Mouse (Mus musculus) testis, postnatal 10 days (tissue): Measurements from ENCODE around the gene Etfbkmt.
"Not testable (repeated sequence)": the region's sequence is repeated elsewhere in the genome, so short reads cannot be mapped to it uniquely, and the experiment has no call there.

Experiments used
- DNase-seq: peaks from one replicate; pipeline ENCODE4 v3.0.0; 2021; ENCODE audit warnings: low spot score

Etfbkmt gene

DNA sequence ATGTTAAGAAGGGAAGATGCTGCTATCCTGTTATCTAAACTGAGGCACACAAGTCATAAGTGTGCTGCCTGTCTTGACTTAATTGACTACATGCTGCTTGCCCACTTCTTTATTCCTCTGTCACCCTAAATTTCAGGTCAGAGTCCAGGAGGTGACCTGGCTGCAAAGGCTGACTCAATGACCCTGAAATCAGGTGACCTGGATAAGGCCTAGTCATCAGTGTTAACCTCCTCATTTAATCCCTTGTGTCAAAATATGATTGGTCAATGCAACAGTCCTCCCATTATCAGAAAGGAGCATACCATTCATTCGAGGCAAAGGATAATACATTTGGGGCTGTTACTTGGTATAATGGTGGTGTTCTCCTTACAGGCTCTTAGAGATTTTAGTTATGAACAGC is at the start of gene Etfbkmt:
Etfbkmt (plus strand) TSS at position 379 of the 400 bp plus-strand sequence.
- no peak for DNase-seq

DNA sequence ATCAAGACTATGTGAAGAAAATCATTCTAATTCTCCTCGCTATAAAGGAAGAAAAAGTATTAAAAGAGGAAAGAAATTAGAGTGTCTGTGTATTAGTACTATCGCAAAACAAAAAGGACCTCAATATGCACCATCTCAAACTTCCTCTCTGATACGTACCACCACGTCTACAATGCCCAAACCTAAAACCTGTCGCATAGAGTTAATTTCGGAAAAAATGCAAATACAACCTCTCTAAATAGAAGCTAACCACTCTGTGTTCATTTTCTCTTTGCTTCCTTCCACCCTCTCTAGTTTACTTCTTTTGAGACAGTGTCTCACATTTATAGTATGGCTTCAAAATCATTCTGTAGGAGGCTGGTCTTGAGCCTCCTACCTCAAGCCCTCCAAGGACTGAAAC is 47.2 kb upstream of the Etfbkmt start:
- no peak for DNase-seq

DNA sequence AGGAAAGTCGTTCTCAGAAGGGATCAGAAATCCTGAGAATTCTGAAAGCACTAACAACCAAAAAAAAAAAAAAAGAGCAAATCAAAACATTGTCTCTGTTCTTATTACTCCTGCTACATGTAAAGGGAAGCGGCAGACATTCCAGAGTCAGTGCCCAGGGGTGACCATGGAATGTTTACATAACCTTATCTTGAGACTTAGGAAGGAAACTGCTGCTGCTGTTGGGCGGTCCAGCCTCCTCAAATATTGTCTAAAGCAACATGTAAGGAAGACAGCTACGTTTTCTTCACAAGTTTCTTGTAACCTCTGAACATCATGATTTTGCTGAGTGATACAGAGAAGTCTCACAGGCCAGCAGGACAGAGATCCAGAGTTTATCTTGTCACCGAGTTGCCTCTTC is 46.2 kb upstream of the Etfbkmt start:
- DNase-seq: no peak

DNA sequence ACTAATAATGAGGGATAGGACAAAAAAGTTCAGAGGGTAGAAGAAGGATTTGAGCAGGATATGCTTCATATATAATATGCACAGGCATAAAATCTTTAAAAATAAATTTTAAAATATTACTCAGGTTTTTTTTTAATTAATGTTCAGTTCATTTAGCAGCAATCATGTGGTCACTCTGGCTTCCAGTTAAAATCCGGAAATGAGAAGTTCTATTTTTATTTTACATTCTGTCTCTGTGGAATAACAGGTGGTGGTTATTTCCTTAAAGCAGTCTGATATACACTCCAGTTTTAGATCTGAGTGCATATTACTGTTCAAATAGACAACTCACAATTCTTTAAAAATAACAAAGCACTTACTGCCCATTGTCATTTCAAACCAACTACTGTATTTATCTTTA is 45.1 kb upstream of the Etfbkmt start:
- DNase-seq: no peak

DNA sequence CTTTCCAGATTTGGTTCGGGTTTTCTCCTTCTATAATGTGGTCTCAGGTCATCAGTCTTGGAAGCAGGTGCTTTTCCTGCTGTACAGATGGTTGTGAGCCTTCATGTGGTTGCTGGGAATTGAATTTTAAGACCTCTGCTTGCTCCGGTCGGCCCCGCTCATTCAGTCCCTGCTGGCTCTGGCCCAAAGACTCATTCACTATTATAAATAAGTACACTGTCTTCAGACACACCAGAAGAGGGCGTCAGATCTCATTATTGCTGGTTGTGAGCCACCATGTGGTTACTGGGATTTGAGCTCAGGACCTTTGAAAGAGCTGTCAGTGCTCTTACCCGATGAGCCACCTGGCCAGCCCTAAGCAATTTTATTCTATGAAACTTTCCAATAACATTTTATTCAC is 44.3 kb upstream of the Etfbkmt start:
- DNase-seq: no peak

DNA sequence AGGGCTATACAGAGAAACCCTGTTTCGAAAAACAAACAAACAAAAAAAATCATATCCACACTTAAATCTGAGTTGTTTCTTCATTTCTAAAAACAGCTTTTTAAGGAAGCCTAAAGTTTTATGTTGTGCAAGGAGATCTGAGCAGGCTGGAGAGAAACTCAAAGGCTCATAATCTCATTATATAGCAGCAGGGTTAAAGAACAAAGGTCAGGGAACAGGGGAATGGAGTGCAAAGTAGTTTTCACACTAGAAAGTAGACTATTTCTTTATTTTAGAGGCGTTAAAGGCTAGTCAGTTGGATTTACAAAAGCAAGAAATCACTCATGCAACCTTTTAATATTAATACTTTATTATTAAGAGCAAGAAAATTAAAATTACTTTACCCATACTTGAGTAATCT is 43.4 kb upstream of the Etfbkmt start:
- DNase-seq: no peak

DNA sequence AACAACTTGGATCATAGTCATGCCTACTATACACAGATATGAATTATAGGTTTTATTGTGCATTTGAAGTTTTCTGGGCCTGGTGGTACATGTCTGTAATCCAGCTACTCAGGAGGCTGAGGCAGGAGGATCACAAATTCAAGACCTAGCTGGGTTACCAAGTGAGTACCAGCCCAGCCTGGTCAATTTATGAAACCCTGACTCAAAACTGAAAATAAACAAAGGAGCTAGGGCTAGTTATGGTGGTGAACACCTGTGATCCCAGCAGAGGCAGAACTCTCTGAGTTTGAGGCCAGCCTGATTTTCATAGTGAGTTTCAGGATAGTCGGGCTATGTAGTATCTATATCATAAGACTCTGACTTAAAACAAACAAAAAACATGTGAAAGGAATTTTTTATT is 42.4 kb upstream of the Etfbkmt start:
- no peak for DNase-seq

DNA sequence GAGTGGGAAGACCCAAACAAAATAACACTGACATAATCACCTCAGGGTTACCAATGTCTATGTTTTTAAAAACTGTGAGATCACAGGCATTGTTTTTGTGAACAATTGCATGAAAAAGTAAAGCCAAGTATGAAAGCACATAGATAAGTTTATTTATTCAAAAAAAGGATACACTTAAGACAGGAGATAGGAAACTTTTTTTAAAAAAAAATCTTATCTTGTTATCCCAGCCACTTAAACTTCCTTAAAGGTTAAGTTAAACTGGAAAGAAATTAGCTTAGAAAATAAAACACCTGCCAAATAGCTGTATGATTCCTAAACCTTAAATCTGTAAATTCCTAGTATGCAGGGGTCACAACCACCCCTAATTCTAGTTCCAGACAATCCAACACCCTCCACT is 40.7 kb upstream of the Etfbkmt start:
- no peak for DNase-seq

DNA sequence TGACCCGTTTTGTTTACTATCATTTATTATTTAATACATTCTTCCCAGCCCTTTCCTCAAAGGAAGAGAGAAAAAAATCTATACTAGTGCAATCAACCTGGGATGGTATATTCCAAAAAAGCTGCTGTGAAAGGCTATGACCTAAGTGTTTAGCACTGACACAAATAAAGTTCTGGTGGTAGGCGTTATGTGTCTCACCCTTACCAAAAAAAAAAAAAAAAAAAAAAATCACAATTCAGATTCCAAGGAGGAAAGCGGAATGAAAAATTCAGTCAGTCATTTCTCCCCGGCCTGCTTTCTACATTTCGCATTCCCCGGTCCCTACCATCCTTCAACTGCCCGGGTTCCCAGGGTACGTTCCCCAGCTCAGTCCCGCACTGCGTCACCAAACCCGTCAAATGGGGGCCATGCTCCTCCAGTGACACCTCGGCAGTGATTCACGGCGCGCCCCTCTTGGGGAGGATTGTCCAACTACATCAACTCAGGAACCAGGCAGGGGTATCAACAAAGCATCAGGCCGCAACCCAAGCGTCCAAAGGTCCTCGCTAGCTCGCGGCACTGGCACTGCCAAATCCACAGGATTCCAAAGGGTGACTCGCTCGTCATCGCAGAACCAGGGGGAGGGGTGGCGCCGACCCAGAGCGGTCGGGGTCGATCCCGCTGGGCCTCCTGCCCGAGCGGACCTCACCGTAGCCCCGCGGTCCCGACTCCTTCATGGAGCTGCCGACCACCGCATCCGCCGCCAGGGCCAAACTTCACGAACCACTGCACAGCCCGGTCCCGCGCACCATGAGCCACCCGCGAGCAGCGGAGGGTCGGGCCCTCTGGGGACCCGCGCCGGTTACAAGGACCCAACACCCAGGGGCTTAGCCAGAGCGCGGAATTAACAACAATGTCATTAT is 39.2 kb upstream of the Etfbkmt start:
- DNase-seq: peak; percentile 63

DNA sequence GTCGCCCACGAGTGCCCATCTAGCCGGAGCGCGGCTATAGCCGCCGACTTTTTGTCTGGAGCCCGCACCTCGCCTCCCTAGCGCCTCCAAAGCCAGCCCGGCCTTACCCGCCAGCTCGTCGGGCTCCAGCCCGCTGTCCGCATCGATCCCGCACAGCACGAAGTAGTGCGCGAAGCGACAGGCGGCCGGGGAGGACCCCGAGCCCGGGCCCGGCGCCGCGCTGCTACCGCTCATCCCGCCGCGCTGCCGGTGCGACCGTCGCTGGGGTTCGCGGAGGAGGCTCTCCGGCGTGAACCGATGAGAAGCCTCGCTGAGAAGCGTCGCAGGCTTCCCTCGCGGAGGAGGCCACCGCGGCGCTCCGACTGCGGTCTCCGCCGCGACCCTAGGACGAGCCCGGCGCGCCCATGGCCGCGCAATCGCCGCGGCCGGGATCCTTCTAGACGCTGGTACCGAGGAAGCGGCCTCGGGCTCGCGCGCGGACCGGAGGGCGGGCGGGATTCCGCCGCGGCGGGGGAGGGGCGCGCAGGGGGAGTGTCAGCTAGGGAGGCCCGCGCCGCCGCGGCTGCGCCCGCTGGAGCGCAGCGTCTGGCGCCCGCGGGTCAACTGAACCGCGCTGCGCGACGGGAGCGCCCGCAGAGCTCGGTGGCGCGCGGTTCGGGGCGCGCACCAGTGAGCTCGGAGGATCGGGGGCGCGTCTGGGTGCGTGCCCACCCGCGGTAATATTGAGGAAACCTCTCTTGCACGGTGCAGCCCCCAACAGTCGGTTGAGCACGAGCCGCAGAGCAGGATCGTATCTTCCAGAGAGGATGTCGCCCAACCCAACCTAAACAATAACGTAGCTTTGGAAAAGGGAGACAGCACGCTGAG is 38.3 kb upstream of the Etfbkmt start, which contains the start of gene Dennd5b:
Dennd5b (minus strand) TSS at position 605 of the 867 bp plus-strand sequence.
- DNase-seq: peak; percentile 86

DNA sequence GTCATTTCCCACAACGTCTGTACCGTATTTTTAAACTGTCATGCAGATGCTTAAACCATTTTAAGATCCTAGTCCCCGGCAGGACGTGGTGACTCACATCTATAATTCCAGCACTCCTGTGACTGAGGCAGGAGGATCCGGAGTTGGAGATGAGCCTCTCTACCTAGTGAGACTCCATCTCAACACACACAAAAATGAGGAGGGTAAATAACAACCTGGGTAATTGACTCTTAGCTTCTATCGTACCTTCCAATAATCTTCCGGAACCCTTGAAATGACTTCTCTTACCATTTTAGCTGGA is 37.8 kb upstream of the Etfbkmt start:
- no peak for DNase-seq

DNA sequence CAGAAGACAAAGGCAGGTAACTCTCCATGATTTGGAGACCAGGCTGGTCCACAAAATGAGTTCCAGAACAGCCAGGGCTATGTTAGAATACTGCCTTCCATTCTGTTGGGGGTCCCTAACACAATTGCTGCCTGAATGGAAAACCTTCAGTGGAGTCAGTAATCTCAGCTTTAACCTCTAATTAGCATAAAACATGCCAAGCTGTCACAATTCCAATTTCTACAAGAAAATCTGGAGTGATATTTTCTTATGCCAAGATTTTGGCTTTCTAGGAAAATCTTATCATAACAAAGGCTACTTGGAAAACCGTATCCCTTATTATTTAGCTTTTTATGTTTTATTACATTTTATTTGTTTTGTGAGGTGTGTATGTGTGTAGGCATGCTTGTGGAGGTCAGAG is 36.2 kb upstream of the Etfbkmt start:
- no peak for DNase-seq

DNA sequence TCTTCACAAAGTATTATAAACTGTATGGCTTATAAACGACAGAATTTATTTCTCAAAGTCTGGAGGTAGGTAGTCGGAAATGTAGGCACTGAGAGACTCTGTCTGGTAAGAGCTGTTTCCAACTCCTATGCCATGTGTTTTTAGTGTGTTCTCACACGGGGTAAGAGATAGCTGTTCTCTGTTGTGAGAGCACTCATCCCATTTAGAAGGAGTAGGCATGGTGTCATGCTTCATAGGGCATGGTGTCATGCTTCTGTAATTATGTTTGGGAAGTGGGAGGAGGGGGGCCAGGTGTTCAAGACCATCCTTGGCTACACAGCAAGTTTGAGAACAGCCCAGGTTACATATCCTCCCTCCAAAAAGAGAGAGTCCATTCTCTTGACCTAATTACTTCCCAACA is 32.0 kb upstream of the Etfbkmt start:
- DNase-seq: no peak

DNA sequence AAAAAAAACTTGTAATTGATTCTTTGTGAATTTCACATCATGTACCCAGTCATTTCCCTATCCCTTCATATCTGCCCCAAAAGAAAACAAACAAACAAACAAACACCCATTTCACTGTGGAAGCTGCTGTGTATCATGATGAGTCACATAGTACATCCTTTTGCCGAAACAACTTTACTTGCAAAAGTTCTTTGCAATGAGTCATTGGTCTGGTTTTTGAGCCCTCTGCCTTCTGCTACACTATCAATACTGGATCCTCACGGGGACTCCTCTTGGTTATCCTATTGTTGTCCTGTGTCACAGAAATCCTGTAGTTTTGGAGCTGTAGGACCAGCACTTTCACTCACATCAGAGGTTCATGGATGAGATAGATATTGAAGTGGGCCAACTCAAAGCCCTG is 30.7 kb upstream of the Etfbkmt start:
- DNase-seq: no peak

DNA sequence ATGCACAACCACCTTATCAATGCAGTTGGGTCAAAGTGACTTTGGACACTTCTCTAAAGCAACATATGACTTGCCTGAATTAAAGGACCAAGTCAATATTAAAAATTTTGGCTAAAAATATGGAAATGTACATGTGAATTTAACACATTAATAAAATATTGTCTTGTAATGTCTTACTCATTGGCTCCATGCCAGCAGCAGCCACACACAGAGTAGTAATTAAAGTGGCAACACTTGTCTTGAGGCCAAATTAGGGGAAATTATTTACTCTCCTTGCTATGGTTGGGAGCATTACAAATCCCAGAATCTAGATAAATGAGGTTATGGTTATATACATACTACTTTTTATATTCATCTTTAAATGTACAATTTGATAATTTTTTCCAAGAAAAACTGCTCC is 22.7 kb upstream of the Etfbkmt start:
- no peak for DNase-seq

DNA sequence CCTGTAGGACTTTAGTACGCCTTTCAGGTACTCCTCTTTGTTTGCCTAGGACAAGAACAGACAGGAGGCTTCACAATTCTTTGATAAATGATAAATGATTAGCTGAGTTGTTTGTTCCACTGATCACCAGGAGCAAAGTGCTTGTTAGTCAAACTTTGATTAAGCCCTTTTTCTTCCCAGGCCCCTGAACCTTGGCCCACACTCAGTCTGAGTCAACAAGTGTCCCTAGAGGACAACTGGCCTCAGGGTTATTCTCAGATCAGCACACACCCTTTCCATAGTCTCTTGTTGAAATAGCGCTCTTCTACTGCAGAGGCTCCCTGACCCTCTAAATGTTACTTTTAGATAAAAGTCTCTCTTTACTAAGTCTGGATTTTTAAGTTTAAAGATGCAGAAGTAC is 20.7 kb upstream of the Etfbkmt start:
- no peak for DNase-seq

DNA sequence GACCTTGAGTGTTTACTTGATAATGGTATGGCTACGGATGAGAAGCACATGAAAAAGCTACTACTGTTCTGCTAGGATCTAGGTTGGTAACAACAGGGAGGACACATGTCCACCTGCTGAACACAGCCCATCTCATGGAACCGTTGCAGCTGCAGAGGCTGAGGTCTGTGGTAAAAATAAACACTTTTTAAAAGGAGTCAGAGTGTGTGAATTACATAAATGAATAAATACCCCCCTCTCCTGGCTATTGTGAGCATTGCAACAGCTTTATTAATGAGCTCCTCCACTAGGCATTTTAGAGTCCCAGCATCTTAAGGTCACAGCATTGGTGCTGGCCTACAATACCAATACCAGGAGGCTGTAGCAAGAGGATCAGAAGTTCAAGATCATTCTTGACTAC is 19.8 kb upstream of the Etfbkmt start:
- DNase-seq: peak; percentile 63

DNA sequence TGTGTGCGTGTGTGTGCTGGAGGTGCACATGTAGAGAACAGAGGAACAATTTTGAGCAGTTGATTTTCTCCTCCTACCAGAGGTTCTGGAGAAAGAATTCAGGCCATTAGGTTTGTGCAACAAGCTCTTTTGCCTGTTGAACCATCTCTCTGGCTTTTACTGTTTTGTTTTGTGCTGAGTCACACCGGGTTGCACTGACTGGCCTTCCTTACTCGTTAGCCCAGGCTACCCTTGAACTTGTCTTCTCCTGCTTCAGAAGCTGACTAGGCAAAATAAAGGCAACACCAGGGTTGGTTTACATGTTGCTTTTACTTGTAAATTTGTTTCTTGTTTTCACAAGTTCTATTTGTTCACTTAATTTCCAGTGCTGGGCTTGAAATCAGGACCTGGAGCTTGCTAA is 16.6 kb upstream of the Etfbkmt start:
- DNase-seq: no peak

DNA sequence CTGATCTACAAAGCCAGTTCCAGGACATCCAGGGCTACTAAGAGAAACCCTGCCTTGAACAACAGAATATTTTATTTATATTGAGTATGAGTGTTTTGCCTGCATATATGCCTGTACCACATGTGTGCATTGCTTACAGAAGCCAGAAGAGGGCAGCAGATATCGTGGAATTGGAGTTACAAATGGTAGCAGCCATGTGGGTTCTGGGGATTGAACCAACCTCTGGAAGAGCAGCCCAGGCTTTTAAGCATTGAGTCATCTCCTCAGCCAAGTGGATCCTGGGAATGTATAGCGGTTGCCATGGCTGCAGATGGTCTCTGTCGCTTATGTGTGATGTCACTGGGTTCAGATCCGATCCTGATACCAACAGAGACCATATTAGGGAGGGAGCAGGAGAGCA is 13.0 kb upstream of the Etfbkmt start:
- peak; percentile 48 for DNase-seq

DNA sequence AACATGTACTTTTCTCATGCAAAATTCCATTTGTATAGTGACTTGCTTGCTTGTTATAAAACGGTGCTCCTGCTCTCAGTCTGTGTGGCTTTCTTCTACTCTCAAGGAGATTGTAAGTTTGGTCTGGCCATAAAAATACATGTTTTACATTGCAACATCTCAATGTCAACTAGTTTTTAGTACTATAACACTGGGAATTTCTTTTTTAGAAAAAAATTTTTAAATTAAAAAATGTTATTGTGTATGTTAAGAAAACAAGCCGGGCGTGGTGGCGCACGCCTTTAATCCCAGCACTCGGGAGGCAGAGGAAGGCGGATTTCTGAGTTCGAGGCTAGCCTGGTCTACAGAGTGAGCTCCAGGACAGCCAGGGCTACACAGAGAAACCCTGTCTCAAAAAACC is 9.8 kb upstream of the Etfbkmt start, which contains the start of gene Gm10203:
Gm10203 (plus strand) TSS at position 301 of the 400 bp plus-strand sequence.
- not testable (repeated sequence) for DNase-seq

DNA sequence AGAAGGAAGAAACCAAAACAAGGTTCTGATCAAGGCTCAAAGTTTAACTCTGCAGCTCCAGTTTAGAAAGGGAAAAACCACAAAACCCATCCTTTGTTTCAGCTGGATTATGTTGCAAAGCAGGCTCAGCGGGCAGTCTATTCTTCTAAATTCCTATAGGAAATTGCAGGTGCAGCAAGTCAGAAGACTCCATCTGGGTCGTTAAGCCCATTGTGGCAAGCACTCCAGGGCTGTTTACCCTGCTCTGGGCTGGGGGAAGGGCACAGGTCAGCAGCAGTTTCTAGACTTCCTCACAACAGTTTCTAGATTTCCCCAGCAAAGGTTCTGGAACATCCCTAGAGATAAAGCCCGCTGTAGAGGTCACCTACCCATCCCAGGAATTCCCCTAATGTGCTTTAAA is 8.5 kb upstream of the Etfbkmt start:
- no peak for DNase-seq

DNA sequence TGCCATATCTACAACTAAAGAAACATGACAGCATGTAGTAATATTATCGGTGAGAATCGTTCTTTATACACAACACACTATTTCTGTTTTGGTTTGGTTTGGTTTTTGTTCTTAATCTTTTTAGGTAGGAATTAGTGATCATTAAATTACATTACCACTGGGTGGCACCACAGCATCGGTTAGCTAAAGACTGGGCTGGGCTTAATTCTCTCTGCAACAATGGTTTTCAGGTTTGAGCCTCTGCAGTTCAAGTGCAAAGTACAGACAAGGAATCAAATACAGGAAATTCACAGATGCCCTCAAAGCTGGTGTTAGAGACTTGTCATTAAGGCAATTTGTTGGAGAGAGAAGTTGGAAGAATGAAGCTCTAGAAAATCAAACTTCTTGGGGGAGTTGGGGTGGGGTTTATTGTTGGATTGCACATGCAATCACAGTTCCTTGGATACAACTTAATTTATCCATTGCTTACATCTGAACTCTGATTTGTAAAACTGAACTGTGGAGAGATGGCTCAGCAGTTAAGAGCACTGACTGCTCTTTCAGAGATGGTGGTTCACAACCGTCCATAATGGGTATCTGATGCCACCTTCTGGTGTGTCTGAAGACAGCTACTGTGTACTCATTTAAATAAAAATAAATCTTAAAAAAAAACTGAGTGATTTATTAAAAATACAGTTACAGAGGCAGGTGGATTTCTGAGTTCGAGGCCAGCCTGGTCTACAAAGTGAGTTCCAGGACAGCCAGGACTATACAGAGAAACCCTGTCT is 7.2 kb upstream of the Etfbkmt start:
- DNase-seq: peak; percentile 49
